Mouse (Mus musculus) lung, postnatal 14 days (tissue): ENCODE measurements around the gene Nfya.

Source experiments
- DNase-seq: peaks from one replicate; pipeline ENCODE4 v3.0.0; 2021

The Nfya gene

DNA sequence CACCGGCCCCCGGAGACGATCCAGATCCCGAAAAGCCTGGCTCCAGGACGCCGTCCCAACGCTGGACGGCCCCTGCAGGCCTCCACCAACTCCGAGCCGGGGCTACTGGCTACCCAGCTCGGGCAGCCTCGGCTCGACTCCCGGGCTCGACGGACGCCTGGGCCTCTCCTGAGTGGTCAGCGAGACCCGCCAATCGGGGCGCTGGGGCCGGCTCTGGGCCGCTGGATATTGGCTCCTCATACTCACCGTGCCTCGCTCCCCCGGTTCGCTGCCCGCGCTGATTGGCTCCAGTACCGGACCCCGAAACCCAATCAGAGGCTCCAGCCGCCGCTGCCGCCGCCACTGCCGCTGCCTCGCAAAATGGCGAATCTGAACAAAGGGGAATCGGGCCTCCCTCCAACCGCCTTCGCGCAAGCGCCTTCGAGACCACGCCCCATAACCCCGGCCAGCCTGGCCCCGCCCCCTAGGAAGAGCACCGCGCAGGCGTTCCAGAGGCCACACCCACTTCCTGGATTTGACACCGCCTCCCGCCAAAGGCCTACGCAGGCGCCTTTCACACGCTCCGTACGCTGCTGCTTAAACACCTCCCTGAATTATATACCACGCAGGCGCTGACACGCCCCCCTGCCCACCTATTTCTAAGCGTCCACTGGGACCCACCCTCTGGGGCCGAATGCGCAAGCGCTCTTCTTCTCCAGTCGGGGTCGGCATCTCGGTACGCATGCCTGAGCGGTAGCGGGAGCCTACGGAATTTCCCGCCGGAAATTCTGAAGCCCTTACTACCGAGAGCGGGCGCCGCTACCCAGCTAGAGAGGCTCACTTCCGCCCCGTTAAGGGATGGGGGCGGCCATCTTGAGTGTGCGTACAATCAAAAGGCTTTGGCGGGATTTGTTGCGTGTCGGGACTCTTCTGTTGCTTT lies at the start of gene Nfya, which contains the start of gene Oard1:
Nfya (minus strand) TSS at position 527 of the 919 bp plus-strand sequence.
Oard1 (plus strand) TSS at position 635 of the 919 bp plus-strand sequence.
- peak; percentile 100 for DNase-seq

DNA sequence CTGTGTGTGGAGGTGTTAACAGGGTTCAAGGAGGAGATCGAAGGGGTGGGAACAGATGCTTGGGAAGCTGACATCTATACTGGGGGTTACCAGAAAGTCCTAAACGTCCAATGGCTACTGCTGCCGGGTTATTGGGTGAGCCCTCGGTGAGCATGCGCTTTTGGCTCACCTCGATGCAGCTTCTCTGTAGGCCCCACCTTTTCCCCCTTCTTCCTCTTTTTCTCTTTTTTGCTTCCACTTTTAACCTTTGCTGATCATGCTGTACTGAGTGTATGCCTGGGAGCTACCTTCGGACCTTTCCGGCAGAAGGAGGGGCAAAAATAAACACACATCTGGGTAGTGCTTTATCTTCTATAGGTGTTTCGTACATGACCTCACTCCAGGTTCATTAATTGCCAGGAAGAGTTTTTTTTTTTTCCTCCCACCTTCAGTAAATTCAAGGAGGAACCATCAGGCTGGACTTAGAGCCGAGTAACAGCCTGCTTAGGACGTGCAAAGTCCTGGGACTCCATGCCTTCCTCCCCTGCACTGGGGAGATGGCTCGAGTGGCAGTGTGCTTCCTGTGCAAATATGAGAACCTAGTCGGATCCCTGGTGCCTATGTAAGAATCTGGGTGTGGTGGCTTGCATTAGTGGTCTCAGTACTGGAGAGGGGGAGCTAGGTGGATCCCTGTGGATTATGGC lies 48.4 kb upstream of the Nfya start:
- no peak for DNase-seq

DNA sequence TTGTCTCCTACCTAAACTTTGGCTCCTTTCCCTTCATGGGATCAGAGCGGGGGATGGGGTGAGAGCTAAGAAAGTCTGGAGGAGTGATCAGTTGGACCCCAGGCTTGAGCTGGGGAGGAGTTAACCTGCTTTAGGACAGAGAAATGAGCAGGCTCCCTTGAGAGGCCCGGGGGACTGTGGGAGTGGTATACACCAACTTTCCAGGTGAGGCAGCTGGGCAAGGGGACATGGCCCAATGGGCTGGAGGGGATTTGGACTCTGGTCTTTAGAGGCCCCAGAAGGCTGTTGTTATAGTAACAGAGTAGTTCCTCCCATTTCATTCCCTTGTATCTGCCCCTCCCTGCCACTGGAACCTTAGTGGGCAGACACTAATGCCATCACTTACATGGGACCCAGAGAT lies 46.2 kb upstream of the Nfya start:
- DNase-seq = no peak

DNA sequence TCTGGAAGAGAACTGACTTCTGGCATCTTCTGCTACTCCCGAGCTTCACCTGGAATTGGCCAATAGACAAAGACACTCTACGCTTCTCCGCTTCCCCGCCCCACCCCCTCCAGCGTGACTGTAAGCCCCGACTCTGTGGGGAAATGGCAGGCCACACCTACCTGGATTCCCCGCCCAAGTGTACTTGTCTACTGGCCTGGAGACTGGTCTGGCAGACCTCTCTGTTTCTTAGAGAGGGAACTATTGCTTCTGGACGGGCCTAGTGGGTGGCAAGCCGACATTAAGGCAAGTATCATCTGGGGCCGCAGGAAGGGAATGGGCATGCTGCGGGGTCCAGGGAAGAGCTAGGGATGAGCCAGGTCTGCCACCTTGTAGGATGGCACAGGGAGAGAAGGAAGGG lies 45.0 kb upstream of the Nfya start, which contains the start of gene Unc5cl:
Unc5cl (plus strand) TSS at position 214 of the 400 bp plus-strand sequence.
- DNase-seq = no peak

DNA sequence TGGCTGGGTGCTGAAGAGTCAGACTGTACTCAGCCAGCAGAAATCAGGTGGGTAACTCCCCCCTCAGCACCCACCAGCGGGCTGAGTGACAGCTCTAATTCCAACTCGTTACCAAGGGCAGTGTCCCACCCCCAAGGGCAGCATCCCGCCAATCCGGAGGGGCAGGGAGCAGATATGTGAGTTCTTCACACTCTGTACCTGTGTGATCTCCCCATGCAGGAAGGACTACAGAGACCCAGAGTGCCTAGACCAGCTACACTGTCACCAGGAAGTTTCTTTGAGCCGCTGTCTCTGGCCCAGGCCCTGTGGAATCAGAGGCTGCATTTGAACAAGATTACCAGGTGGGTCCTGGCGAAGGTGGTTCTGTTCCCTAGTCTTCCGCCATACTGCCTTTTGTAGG lies 44.5 kb upstream of the Nfya start:
- no peak for DNase-seq

DNA sequence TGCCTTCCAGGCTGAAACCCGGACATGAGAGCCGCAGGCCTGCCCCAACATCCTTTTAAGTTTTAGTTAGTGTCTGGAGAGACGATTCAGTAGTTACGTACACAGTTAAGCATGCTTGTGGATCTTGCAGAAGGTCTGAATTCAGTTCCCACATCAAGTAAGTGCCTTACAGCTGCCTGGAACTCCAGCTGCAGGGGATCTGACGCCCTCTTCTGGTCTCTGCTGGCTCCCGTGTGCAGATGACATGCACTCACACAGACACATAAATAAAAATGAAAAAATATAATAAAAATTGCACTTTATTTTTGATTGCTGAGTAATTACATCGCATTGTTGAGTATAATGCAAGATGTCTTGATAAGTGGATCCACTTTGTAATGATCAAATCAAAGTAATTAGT lies 43.8 kb upstream of the Nfya start:
- no peak for DNase-seq

DNA sequence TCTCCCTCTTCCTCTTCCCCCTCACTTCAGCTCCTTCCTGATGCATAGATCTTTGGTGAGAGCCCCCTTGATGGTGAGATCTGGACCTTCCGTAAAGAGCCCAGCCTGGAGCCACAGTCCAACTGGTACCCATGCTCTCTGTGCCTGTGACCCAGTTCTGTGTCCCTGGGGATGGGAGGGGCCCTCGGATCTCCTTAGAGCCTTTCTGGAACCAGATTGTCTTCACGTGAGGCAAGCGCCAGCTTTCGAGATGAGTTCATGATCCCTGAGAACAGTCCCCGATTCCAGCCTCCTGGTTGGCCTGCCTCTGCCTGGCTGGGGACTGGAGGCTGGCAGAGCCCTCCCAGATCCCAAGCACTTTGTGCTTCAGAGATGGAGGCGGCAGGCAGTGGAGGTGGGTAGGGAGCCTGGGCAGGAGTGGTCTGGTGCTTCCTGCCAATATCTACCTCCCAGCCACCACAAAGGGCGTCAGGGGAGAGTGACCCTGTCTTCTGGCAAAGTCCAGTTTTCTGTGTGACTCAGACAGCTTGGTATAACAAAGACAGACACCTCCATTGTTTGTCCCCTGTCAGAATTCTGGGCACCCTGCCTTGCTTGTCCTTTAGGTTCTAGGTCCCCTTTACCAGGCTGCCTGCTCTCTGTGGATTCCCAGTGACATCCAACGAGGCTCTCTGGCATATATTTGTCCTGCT lies 42.2 kb upstream of the Nfya start:
- DNase-seq = no peak

DNA sequence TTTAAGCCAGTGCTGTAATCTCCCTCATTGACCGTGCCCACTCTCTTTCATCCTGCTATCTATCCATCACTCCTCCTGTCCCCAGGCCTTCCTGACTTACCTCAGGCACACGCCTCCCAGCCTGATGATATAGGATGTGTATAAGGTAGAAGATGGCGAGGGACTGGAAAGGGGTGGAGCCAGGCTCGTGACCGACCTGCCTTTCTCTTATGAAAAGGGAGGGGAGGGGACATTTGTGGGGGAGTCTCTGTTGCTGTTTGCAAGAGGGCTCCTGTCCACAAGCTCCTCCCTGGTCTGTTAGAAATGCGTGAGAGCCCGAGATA lies 41.6 kb upstream of the Nfya start, which contains the start of gene Tspo2:
Tspo2 (minus strand) TSS at position 170 of the 323 bp plus-strand sequence.
- DNase-seq = no peak

DNA sequence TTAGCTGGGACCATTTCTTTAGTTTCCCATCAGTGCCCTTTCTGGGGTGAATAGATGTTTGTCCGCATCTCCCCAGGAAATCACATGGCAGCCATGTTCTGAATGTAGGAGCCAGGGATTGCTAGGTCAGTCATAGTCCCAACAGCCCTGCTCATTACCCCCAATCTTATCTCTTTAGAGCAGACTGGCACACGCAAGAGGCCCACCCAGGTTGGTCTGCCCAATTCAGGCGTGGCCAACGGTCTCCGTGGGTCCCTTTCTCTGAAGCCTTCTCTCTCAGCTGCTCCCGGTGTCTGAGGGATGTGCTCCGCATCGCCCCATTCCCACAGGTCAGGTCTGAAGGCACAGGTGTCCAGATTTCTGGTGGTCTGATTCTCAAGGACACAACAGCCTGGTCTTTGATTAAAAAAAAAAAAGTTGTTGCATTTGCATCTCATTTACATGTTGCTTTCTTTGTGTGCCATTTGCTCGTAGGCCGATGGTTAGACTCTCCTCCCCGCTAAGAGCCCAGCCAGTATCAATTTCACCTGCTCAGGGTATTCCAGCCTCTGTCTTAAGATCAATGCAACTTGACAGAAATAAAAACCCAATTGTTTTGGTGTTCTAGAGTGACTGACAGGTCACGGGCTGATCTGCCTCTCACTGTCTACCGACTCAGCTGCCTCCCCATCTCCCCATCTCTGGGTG lies 41.1 kb upstream of the Nfya start:
- DNase-seq = no peak

DNA sequence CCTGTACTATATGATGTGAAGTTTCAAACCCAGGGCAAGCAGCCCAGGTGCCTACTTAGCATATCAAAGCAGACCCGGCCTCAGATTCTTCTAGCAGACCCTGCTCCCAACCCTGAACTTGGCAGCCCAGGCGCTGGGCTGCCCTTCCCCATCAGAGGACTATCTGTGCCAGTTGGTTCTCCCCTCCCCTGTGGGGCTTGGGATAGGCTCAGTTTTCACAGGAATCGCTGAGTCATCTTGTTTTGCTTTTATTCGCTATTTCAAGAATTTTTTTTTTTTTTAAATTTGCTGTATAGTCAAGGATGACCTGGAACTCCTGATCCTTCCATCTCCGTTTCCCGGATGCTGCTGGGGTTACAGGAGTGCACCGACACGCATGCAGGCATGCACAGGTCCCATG lies 38.0 kb upstream of the Nfya start:
- no peak for DNase-seq

DNA sequence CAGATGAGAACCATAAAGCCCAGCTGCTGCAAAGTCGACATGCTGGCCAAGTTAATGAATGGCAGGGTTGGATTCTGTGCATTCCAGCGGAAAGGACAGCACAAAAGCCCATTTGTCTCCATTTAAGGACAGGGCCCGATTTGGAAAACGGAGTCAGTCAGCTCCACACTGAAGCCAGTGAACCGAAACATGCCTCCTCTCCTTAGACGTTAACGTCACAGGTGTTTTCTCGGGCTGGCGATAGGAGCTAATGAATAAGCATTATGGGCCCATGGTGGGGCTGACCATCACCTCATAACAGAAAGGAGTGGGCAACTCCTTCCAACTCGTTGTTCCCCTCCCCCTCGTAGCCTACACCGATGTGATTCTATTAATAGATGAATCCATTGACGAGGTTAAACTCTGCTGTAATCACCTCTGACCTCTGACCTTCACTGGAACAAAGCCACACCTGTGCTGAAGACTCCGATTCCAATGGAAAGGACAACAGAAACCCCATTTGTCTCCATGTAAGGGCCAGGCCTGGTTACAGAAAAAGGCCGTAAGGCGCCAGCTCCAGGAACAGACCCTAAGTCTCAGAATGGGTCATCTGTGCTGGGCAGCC lies 33.9 kb upstream of the Nfya start:
- no peak for DNase-seq

DNA sequence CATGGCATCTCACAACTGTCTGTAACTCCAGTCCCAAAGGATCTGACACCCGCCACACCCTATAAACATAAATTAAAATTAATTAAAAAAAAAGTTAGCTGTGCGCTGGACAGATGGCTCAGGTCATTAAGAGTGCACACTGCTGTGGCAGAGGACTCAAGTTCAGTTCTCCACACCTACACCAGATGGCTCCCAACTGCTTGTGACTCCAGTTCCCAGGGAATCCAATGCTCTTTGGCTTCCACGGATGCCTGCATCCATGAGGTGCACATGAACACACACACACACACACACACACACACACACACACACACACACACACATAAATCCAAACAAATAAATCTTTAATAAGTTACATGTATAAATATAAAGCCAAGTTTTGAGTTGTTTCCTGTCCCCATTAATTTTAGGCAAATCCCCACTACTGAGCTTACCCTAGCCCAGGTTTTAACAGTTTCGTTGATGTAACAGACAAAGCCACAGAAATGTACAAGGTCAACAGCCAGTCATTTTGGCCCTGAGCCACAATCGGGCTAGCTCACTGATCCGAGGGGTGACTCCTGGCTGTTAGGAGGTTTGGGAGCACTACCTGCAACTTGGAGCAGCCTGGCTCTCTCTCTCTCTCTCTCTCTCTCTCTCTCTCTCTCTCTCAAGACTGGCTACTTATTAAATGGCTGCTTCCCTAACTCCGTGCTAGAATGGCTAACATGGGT lies 33.2 kb upstream of the Nfya start:
- no peak for DNase-seq

DNA sequence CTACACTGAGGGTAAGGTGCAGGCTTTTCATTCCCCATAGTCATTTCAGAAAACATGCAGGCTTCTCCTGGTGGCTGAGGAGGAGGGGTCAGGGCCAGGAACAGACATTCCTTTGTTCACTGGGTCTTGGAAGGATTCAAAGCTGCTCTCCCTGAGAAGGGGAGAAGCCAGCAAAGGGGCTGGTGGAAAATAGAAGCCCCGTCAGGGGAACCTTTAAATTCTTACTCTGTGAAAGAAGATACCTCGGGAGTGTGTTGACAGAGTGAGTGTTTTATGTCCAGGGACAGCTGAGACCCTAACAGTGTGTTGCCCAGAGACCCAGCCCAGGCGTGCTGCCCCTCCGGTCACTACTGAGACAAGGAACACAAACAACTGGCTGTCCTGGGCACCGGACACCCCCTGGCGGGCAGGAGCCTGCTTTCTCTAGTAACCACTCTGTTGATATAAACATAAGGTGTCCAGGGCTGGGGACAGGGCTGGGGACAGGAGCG lies 27.8 kb upstream of the Nfya start:
- DNase-seq = peak; percentile 17

DNA sequence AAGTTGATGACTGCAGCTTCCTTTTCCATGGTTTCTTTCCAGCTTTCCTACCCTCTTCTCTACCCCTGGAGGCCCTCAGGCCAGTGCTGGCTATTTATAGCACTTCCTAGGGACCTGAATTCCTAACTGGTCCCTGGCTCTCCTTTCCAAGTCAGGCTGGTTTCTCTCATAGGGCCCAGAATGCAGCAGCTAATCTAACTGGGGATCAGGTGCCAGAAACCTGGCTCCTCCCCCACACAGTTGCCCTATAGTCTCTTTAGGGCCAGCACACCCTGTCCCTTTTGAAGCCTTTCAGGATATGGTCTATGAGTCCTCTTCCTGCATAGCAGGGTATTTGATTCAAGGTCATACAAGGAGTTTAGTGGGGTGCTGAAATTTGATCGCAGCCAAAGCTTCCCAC lies 26.8 kb upstream of the Nfya start:
- DNase-seq = no peak

DNA sequence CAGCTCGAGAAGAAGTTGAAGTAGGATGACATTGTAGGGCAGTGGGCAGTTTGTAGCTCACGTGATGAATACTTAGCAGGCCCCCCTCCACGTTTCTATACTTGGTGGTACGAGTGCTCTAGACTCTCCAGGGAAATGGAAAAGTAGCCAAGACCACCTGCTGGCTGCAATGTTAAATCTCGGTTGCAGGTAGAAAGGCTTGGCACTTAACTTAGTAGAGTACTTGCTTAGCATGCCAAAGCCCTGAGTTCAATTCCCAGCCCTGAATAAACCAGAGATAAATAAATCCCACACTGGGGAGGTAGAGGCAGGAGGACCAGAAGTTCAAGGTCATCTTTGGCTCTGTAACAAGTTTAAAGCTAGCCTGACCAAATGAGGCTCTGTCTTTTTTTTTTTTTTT lies 24.8 kb upstream of the Nfya start:
- DNase-seq = no peak

DNA sequence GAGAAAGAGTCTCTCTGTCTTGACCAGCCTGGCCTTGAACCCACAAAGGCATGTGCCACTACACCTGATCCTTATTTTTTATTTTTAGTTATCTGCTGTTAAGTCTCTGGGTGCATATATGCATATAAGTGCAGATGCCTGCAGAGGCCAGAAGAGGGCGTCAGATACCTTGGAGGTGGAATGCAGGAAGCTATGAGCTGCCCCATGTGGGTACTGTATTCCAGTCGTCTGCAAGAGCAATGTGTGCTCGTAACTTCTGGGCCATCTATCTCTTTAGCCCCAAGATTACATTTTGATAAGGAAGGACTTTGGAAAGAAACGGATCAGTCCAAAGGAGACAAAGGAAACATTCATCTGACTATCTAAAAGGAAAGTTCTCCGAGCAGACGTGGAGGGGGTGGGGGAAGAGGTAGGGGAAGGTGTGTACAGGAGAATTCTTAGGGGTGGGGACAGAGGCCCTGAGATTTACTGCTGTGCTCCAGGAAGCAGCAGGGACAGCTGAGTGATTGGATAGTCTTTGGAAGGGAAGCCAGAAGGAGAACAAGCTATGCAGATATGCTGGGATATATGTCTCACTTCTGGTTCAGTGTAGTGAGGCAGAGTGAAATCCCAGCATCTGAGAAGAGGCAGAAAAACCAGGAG lies 24.1 kb upstream of the Nfya start:
- no peak for DNase-seq

DNA sequence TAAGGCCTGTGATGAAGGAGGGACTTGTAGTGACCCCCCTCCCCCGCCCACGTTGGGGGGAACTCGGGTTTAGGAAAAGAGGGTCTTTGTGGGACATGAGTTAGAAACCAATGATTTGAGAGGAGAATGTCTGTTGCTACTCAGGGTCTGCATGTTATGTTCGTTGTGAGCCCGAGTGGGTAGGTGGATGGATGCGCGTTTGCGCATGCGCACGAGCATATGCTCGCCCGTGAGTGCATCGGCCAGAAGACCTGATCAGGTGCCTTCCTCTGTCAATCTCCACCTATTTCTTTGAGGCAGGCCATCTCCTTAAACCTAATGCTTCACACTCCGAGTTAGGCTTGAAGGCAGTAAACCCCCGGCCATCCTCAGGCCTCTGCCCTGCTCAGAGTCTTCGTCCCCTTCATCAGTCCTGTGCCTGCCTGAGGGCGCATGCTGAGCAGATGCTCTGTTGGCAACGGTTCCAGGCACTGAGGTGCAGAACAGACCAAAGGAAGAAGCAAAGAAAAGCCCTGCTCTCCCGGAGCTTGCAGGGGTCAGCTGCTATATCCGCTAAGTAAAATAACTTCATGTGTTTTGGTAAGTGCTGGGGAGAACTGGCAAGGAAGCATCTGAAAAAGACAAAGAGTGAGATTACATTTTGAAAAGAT lies 23.4 kb upstream of the Nfya start:
- DNase-seq = no peak

DNA sequence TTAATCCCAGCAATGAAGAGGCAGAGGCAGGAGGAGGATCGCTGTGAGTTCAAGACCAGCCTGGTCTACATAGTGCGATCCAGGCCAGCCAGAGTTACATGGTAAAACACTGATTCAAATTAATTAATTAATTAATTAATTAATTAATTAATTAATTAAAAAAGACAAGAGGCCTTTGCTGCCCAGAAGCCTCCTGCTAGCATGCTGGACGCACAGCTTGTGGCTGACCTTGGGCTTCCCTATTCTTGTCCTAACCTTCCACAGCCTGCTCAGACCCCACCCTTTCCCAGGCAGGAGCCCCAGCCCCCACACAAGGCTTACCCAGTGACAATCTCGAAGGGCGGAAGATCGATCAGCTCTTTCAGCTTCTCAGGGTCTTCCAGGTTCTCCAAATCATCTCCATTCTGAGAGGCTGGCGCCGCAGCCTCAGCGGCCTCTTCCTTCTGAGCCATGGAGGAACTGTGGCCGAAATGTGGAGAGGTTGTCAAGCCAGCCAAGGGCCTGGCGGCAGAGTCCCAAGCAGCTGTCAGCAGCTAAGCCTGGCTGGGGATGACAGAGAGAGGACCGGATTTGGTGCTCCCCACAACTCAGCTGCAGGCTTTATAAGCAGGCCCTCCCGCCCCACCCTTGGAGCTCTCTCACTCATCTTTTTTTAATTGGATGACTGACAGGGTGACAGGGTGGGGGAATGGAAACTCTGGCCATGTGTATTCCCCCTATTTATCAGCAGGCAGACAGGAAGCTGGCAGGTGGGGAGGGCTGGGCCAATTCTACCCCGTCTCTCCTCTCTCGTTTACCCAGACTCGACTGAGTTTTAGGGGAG lies 22.7 kb upstream of the Nfya start, which contains the start of gene Apobec2:
Apobec2 (minus strand) TSS at position 773 of the 823 bp plus-strand sequence.
- peak; percentile 12 for DNase-seq

DNA sequence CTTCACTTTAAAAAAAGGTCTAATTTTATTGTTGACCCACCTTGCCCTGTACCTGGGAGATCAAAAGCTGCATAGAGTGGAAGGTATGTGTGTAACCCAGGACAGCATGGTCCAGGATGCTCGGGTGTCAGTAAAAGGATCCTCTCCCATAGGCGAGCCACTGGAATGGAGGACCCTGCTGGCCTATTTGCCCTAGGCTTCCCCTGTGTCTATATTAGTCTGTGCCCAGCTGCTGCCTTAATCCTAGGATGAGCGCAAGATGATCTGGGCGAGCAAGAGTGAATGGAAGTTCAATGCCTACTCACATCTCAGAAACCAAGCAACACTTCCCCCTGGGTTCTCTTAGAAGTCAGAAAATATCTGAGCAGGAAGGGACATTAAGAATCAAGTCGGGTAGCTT lies 21.3 kb upstream of the Nfya start:
- no peak for DNase-seq

DNA sequence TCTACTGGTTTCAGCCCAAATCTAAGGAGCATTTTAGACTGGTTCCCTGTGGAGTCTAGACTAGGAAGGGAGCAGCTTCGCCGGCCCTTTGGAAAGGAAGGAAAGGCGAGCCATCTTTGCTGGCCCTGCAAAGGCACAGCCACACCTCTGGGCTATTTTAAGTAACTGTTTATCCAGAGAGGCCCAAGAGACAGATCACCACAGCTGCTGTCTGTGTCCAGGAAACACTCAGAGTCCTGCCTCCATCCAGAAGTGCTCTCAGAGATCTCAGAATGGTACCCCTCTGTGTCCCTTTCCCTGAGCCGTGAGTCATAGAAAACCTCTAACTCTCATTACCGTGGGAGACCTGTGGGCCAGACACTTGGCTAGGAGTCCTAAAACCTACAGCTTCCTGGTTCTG lies 20.7 kb upstream of the Nfya start:
- peak; percentile 28 for DNase-seq
